Mouse (Mus musculus): Measurements from ENCODE around the gene Mapk14. TPM values are rescaled to one million over a fixed set of nuclear protein-coding genes. Genes with fewer than 3 reads are reported as not detected.

The Mapk14 gene
- polyA plus RNA-seq, 1 experiment = 98.9 TPM

DNA sequence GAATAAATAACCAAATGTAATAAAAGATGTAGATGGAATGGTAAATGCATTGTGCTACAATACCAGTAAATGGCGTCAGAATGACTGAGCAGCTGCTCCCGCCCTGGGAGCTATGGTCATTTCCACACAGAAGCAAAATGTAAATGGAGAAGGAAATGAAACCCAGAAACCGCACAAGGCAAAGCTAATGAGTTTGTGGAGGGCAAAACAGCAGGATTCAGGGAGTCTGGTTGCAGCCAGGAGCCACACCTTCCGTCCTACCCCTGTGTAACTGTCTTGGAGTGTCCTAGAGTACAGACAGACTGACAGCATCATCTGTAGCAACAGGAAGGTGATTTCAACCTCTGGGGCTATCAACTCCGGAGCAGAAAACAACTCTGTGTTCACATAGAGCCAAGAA, 65.3 kb downstream of the Mapk14 start:
- no peak for TF ChIP-seq GATA1 (IDR thresholded peaks at IDR 0.05; ENCODE audit: low read length)

DNA sequence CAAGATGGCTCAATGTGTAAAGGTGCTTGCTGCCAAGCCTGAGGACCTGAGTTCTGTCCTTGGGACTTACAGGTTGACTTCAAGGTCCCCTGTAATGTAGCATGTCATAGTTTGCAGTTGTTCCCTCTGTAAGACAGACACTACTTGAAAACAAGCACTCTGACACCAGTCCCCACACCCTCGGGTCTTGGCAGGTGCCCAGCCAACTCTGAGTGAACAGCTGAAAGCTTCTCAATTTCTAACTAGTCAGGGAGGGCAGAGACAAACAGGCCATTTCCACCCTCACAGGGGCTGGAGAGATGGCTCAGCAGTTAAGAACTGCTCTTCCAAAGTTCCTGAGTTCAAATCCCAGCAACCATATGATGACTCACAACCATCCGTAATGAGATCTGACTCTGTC, 66.3 kb downstream of the Mapk14 start:
- no peak for TF ChIP-seq GATA1 (IDR thresholded peaks at IDR 0.05; ENCODE audit: low read length)

DNA sequence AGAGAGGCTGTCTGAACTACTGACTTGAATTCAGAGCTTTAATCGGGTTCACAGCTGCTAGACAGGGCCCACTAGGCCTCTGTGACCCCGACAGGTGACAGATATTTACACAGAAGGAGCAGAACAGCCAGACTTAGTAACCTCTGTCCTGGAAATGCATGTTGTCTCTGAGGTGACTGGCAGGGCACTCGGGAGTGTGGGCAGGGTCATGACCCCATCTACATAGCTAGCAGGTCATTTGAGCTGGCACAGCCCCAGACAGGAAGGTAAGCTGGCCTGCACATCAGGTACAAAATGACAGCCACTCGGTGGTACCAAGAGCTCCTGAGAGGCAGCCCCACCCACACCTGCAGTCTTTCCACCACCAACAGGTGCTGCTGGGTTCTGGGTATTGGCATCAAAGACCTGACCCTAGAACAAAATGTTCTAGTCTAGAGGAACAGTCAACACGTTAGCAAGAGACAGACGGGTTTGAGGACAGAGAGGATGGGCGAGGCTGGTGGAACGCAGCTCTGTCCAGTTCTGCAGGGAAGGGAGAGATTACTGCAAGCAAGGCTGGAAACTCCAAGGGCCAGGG, 69.7 kb downstream of the Mapk14 start:
- no peak for TF ChIP-seq GATA1 (IDR thresholded peaks at IDR 0.05; ENCODE audit: low read length)

DNA sequence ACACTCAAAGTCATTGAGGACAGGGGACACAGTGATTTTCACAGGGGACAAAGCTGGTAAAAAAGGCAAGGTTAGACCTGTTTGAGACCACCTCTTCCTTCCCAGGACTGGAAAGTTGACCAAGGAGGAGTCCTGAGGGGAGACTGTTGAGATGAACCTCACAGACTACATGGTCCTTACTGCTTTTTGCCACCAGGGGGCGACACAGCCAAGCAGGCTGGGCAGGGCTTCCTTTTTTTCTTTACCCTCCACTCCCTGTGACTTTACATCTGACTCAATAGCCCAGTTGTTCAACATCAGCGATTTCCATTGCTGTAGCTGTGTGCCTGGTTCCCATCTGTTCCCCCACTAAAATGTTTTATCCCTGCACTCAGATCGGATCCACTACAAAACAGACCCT, 70.7 kb downstream of the Mapk14 start:
- no peak for TF ChIP-seq GATA1 (IDR thresholded peaks at IDR 0.05; ENCODE audit: low read length)

DNA sequence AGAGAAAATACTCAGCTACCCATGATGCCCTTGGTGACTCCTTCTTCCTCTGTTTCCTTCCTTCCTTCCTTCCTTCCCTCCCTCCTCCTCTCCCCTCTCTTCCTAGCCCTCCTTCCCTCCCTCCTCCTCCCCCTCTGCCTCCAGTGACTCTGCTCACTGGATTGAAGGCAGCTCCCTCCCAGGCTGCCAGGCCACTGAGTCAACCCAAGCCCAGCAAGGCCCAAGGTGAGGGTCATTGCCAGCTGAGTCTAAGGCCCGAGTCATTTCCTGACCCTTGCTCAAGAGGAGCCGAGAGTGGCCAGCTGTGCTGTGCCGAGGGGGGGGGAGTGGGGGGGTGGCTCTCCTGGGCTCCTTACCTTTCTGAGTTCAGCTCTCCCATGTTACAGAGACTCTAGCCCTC, 75.1 kb downstream of the Mapk14 start:
- TF ChIP-seq GATA1 (IDR thresholded peaks at IDR 0.05; ENCODE audit: low read length) = no peak

DNA sequence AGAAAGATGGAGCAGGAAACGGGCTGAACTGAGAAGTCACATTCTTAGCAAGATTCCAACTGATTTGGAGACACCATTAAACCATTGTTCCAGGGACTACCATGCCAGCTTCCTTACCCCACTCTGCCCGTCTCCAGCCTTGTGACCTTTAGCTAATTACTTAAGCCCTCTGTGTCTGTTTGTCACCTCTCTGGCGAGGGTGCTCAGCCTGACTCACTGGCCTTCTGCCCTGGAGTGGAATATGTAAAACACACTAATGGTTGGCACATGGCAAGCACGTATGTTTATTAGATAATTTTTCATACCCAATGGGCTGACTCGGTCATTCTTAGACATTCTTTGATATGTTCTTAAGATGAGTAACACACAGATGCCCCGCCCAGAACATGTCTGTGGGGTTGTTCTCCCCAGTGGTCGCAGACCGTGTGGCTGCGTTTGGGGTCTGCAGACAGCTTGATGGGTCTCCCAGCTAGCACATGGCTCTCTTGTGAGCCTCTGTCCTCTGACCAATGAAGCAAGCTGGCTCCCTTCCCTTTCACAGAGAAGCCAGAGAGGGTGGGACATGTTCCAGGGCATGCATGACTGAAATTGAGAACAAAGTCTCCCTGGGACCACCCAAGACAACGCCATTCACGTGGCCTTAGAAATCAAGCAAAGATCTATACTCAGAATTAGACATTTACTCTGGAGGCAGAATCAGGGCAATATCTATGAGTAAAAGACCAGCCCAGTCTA, 75.8 kb downstream of the Mapk14 start:
- TF ChIP-seq GATA1 (IDR thresholded peaks at IDR 0.05; ENCODE audit: low read length) = no peak

DNA sequence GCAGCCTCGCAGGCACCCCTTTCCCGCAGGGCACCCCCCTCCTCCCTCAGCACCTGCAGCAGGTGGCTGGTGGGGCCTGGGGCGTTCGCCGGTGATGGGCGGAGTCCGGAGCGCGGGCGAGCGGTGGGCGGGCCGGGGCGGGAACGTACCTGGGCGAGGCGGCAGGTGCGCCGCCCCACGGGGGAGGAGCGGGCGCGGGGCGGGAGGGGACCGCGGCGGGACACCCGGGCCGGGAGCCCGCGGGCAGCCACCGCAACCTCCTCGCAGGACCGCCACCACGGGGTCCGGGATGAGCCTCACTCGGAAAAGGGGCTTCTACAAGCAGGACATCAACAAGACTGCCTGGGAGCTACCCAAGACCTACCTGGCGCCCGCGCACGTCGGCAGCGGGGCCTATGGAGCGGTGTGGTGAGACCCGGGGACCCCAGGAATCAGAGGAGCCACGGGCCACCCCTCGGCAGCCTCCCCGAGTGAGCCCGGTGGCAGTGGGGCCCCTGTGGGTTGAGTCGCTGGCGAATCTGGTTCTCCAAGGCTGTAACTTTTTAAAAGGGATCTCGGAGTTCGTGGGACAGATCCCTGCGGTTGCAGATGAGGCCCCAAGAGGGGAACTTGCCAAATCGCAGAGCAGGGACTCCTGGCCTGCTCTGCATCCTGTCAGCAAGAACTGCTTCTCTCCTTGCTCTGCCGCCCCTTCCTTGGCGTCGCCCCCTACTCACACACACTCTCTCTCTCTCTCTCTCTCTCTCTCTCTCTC, 78.2 kb downstream of the Mapk14 start, which contains the start of gene Mapk13:
Gene Mapk13 (plus strand): TSS at position 177 of the 754 bp plus-strand sequence.
- TF ChIP-seq GATA1 (IDR thresholded peaks at IDR 0.05; ENCODE audit: low read length) = no peak

DNA sequence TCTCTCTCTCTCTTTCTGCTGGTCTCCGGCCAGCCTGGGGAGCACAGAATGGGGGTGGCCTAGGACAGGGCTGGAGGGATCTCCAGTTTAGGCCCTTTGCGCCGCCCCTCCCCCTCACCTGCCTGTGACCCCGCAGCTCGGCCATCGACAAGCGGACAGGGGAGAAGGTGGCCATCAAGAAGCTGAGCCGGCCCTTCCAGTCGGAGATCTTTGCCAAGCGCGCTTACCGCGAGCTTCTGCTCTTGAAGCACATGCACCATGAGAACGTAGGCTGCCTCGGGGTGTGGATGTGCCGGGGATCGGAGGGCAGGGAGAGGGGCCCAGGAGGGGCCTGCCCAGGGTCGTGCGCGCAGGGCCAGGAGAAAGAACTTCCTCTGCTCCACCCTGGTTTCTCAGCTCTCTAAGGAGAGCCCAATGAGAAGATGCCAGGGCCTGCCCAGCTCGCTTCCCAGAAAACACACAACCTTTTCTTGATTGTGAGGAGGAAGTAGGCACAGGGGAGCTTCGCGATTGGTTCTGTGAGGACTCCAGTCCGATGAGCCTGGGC, 78.8 kb downstream of the Mapk14 start:
- no peak for TF ChIP-seq GATA1 (IDR thresholded peaks at IDR 0.05; ENCODE audit: low read length)

DNA sequence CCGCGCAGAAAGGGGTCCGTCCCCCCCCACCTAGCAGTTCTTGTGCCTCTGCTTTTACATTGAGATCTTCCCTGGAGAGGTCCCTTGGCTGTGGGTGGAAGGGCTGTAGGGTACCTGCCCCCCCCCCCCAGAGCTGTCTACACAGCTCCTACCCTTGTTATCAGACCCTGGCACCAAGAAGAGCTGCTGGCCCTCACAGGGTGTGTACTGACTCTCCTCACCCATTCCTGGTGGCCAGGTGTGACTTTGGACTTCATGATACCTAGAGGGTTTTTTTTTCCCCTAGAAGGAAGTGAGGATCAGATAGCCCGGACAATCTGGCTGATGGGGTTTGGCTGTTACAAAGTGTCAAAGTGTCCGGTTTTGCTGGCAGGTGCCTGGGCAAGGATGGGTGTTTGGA, 80.2 kb downstream of the Mapk14 start:
- no peak for TF ChIP-seq GATA1 (IDR thresholded peaks at IDR 0.05; ENCODE audit: low read length)

DNA sequence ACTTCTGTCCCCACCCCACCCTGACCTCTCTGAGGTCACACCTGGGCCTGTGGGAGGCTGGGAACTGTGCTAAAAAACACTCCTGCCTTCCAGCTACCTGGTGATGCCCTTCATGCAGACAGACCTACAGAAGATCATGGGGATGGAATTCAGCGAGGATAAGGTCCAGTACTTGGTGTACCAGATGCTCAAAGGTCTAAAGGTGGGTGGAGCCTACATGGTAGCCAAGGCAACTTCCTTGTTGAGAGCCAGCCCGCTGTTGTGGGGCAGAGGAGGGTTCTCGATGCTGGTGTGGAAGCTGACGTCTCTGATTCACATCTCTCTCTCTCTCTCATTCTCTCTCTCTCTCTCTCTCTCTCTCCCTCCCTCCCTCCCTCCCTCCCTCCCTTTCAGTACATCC, 84.0 kb downstream of the Mapk14 start:
- no peak for TF ChIP-seq GATA1 (IDR thresholded peaks at IDR 0.05; ENCODE audit: low read length)

DNA sequence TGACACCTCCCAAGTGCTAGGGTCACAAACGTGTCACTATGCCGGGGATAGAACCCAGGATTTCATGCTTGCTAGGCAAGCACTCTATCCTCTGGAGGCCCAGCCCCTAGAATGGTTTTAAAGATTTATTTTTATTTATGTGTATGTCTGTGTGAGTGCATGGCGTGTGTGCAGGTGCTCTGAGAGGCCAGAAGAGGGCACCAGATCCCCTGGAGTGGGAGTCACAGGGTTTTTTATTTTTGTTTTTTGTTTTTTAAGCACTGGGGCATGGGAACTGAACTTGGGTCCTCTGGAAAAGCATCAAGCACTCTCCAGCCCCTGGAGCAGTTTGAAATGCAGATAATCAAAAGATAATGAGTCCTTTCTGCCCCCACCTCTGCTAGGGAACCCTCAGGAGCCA, 85.7 kb downstream of the Mapk14 start:
- no peak for TF ChIP-seq GATA1 (IDR thresholded peaks at IDR 0.05; ENCODE audit: low read length)

DNA sequence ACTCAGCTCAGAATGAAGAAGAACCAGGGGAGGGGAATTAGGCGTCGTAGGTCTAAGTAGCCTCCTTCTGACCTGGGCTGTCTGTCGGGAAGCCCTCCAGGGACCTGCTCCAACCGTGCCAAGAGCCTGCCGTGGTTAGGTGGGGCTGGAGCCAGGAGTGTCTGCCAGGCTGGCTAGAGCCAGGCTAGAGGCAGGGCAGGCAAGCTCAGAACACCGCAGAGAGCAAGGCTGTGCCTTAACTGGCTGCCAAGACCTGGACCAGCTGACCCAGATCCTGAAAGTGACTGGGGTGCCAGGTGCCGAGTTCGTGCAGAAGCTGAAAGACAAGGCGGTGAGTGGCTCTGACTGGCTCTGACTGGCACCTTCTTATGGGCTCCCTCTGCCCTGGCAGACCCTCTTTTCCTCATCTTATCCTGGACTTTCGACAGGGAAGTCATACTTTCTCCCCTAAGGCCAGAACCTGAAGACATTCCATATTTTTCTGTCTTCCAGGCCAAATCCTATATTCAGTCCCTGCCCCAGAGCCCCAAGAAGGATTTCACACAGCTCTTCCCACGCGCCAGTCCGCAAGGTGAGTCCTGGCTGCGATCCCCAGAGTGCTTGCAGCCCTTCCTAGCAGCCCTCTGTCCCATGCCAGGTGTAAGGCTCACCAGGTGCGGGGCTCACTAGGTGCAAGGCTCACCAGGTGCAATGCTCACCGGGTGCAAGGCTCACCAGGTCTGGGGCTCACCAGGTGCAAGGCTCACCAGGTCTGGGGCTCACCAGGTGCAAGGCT, 86.3 kb downstream of the Mapk14 start:
- no peak for TF ChIP-seq GATA1 (IDR thresholded peaks at IDR 0.05; ENCODE audit: low read length)

DNA sequence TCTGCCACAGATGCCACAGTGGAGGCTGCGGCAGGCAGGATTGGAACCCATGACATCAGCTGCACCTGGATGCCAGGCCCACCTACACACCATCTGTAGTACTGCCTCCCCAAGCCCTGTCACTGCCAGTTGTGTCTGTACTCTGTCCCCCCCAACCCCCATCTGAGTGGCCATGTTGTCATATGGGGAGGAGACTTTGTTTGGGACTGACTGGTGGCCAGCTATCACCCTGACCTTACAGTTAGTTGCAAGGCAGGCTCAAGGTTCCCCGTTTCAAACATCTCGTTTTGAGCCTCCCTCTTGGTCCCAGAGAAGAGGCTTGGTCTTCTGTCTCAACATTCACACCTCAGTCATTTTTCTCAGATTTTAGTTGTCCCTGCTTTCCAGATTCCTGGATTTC, 88.6 kb downstream of the Mapk14 start:
- TF ChIP-seq GATA1 (IDR thresholded peaks at IDR 0.05; ENCODE audit: low read length) = no peak

DNA sequence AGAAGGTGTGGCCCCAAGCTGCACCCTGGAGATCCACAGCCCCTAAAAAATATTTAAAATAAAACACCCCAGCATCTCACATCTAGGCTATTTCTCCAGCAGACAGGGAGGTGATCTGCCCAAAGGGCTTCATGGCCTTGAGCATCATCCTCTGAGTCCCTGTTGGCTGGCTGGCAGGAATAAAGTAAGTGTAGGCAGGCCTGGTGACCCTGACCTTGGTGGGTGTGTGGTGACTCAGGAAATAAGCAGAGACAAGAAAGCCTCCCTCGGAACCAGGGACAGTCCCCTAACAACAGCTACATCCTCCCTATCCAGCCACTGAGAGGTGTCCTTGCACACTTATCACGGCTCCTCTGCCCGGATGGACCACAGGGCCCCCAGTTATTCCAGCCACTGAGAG, 89.7 kb downstream of the Mapk14 start:
- no peak for TF ChIP-seq GATA1 (IDR thresholded peaks at IDR 0.05; ENCODE audit: low read length)

DNA sequence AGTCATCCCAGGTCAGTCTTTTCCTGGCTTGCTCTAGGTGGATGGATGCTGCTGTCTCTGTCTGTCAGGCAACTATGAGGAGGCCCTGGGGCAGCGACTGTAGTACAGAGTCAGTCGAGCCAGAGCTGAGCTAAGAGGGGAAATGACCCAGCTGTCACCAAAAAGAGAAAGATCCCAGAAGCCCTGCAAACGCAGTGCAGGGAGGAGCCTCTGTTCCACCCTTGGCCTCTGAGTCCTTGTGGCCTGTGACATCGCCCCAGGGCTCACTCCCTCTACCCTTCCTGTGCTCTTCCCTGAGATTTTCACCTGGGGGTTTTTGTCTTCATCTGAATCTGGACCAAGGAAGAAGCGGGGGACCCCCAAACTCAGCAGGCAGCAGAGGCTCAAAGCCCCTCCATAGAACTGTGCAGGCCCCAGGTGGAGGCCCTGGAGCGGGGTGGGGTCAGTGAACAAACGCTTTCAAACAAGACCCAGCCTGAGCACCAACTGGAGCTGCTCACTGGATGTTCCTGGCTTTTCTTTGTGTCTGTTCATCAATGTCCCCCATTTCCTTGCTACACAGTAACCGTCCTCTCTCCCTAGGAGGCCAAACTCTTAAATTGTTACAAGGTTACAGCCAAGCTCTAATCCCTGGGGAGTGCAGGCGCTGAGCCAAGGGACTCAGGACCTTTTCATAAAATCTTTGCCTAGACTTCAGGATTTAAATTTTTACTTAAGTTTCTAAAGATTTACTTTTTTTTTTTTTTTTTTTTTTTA, 90.3 kb downstream of the Mapk14 start:
- no peak for TF ChIP-seq GATA1 (IDR thresholded peaks at IDR 0.05; ENCODE audit: low read length)
